Mouse (Mus musculus): ENCODE data around the gene Emilin3. TPM values are rescaled to one million over a fixed set of nuclear protein-coding genes. Genes with fewer than 3 reads are reported as not detected.
A peak's percentile ranks its signal among the peaks of the same experiment; 100 is the strongest.

Emilin3 gene
- polyA plus RNA-seq, 1 experiment from 2014 or later: 0.38 TPM

DNA sequence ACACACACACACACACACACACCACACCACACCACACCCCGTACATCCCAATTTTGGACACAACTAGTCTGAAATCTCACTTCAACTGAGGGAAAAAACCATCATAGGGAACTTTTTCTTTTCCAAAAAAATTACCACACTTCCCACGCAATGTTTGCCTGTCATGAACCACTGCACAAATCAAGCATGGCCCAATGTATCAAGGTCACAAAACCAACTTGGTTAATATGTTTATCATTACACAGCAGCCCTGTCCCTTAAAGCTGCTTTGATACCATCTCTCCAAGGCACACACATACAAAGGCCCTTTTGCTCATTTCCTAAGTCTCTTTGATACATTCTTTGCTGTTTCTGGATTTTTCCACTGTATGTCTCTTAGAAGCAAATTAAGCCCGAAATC is 40.8 kb downstream of the Emilin3 start:
- no peaks in the 10 kb centered on the region; the same call in 1 of the 2 replicates for H3K27me3 ChIP-seq
- H3K9ac ChIP-seq: no peak overlapping the region
- ATAC-seq (ENCODE audit: low read depth) (no peak), DNase-seq (no peak)
- H3K36me3 ChIP-seq: no peaks in the 10 kb centered on the region
- H3K9me3 ChIP-seq (replicated peaks): no peaks in the 10 kb centered on the region
- WGBS (ENCODE audit: insufficient replicate concordance): 71% methylated on average over 3 of the region's 3 CpGs
- peaks cover 17% of the 10 kb centered on the region for H3K4me1 ChIP-seq (replicated peaks)
- H3K4me3 ChIP-seq (replicated peaks): no peak overlapping the region
- no peak overlapping the region for H3K4me2 ChIP-seq
- H3K27ac ChIP-seq: no peak overlapping the region

DNA sequence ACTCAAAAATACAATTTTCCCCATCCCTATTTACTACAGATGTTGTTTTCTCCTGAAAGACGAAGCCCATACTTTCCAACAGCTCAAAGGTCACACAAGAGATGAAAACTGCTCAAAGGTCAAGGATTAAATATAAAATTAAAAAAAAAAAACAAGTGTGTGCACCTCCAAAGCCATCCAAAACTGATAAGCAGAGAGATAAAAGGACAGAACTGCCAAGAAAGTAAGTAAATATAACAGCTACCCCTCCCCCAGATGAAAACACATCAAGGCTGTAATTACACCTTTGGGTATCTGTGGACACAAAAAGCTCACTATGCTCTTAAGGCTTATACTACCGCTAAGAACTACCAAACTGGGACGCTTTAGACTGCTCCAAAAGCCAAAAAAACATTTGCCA is 42.7 kb downstream of the Emilin3 start:
- Histone ChIP-seq H3K4me3 (replicated peaks) (no peak overlapping the region), H3K27me3 (no peaks in the 10 kb centered on the region; the same call in 1 of the 2 replicates), H3K36me3 (no peaks in the 10 kb centered on the region), H3K9ac (no peak overlapping the region), H3K27ac (no peak overlapping the region), H3K4me1 (replicated peaks) (peaks cover 17% of the 10 kb centered on the region), H3K4me2 (no peak overlapping the region), H3K9me3 (replicated peaks) (no peaks in the 10 kb centered on the region)
- ATAC-seq (ENCODE audit: low read depth): no peak
- DNase-seq: no peak
- 59% methylated on average over 3 of the region's 3 CpGs for WGBS (ENCODE audit: insufficient replicate concordance)

DNA sequence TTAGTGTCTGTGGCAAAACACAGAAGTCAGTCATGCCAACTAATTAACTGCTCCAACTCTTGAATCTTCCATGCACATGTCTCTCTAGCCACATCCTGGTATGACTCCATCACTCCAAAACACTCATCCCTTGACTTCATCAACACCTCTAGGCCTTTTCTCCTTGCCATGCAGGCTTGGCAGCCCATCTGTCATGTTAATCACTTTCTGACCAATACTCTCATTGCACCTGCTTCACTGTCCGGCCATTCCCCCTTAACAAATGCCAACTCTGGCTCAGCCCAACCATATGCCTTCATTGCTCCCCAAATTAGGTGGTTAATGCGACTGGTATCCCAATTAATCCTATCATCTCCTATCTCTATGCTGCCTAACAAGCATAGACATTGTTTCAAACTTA is 46.9 kb downstream of the Emilin3 start:
- Histone ChIP-seq H3K4me1 (replicated peaks) (no peaks in the 10 kb centered on the region), H3K36me3 (no peaks in the 10 kb centered on the region), H3K27me3 (no peaks in the 10 kb centered on the region; the same call in 1 of the 2 replicates), H3K4me2 (no peak overlapping the region), H3K9me3 (replicated peaks) (no peaks in the 10 kb centered on the region), H3K27ac (no peak overlapping the region), H3K4me3 (replicated peaks) (no peak overlapping the region), H3K9ac (no peak overlapping the region)
- 60% methylated on average over 2 of the region's 2 CpGs for WGBS (ENCODE audit: insufficient replicate concordance)
- no peak for ATAC-seq (ENCODE audit: low read depth)
- DNase-seq: no peak

DNA sequence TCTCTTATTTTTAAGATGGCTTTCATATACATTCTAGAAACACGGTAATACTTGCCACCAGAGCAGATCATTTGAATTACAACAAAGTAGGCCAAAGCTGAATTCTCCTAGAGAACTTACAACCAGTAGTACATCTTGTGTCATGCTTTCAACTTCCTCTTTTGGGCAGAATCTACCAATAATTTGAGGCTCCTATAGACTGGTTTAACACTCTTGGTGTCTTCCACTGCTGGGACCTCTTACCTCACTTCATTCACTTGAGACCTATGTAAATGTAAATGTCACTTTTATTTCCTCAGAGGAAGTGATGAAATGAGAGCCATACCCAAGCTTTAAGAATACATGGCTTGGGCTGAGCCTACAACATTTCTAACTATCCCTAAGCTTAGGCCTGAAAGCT is 48.0 kb downstream of the Emilin3 start:
- Histone ChIP-seq H3K9me3 (replicated peaks) (no peaks in the 10 kb centered on the region), H3K4me1 (replicated peaks) (no peaks in the 10 kb centered on the region), H3K27me3 (no peaks in the 10 kb centered on the region; the same call in 1 of the 2 replicates), H3K36me3 (no peaks in the 10 kb centered on the region), H3K4me3 (replicated peaks) (no peak overlapping the region), H3K27ac (no peak overlapping the region), H3K4me2 (no peak overlapping the region), H3K9ac (no peak overlapping the region)
- 67% methylated on average over 1 of the region's 1 CpGs for WGBS (ENCODE audit: insufficient replicate concordance)
- ATAC-seq (ENCODE audit: low read depth) (no peak), DNase-seq (no peak)

DNA sequence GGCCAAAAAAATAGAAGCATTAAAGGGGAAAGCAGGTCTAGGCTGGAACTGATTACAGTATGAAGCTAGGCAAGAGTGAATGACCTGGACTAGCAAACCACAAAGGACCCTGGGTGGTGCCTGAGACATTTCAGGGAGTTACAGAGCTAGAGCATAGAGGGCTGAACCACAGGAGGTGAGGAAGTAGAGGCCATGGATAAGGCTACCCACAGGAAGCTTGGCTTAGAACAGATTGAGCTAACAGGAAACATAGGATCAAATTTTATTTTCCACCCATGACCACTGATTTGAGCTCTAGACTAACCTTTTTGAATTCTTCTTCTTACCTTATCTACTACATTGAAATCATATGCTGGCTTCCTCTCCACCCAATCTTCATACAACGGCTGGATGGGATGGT is 51.8 kb downstream of the Emilin3 start:
- H3K27me3 ChIP-seq: no peaks in the 10 kb centered on the region
- no peaks in the 10 kb centered on the region for H3K4me1 ChIP-seq (replicated peaks)
- DNase-seq: no peak
- 42% methylated on average over 1 of the region's 1 CpGs for WGBS (ENCODE audit: insufficient replicate concordance)
- no peaks in the 10 kb centered on the region for H3K36me3 ChIP-seq
- no peak overlapping the region for H3K27ac ChIP-seq
- H3K4me3 ChIP-seq (replicated peaks): no peak overlapping the region
- peak; percentile 20; the same call in 1 of the 2 replicates for ATAC-seq (ENCODE audit: low read depth)
- no peak overlapping the region for H3K4me2 ChIP-seq
- no peak overlapping the region for H3K9ac ChIP-seq
- H3K9me3 ChIP-seq (replicated peaks): no peaks in the 10 kb centered on the region

Other genes starting within 250 kb of the Emilin3 start
- gene Plcg1, start 181.0 kb downstream of the Emilin3 start, polyA plus RNA-seq (2015; fragmentation: Nextera tagmentation; extraction: Ambion mirVana): 4.4 and 5.2 TPM in 2 replicates
- 2.0 and 2.1 TPM in 2 replicates for gene Zhx3, start 39.3 kb downstream of the Emilin3 start, polyA plus RNA-seq (2015; fragmentation: Nextera tagmentation; extraction: Ambion mirVana)
- 0.55 and 0.80 TPM in 2 replicates for gene Lpin3, start 31.7 kb downstream of the Emilin3 start, polyA plus RNA-seq (2015; fragmentation: Nextera tagmentation; extraction: Ambion mirVana)
- 4.5 and 5.1 TPM in 2 replicates for gene Chd6, start 196.7 kb upstream of the Emilin3 start, polyA plus RNA-seq (2015; fragmentation: Nextera tagmentation; extraction: Ambion mirVana)

Data from liver, embryonic 13.5 days (tissue).